Mouse (Mus musculus) adrenal gland, postnatal 10 days (tissue): ENCODE data around the gene Fam217a. TPM values are rescaled to one million over a fixed set of nuclear protein-coding genes. Genes with fewer than 3 reads are reported as not detected.
"Not testable (repeated sequence)": the region's sequence is repeated elsewhere in the genome, so short reads cannot be mapped to it uniquely, and the experiment has no call there.

Source experiments
- DNase-seq: peaks from one replicate; pipeline ENCODE4 v3.0.0; 2021; ENCODE audit warnings: mixed read lengths
- long read RNA-seq, 2 experiments: library from polyadenylated mRNA; stranded (forward); transcript quantifications; one replicate each; pipeline ENCODE4 v2.0.0; 2021
- total RNA-seq, 2 experiments: library from RNA; stranded (reverse); gene quantifications; 2 replicates each; pipeline ENCODE4 v1.2.3; 2021

Gene Fam217a
- total RNA-seq: under 1 TPM; 0.57 to 0.79 TPM
- long read RNA-seq, experiment 1: 0 reads
- long read RNA-seq, experiment 2, partial matches to known transcripts: 0 of 1 reads
- long read RNA-seq, experiment 2, other reads (novel, unspliced or antisense): 1 of 1 reads

- no peak for DNase-seq
Observed at GRCm38 (mm10) chr13:34924210-34924609, at the start of gene Fam217a, which contains the start of gene 4933417A18Rik. Fam217a (minus strand) TSS chr13:34924310. 4933417A18Rik (plus strand) TSS chr13:34924409.

- DNase-seq: no peak
Observed at GRCm38 (mm10) chr13:34973770-34974169, 49.7 kb upstream of the Fam217a start.

- DNase-seq: no peak
Observed at GRCm38 (mm10) chr13:34973149-34973548, 49.0 kb upstream of the Fam217a start.

DNA sequence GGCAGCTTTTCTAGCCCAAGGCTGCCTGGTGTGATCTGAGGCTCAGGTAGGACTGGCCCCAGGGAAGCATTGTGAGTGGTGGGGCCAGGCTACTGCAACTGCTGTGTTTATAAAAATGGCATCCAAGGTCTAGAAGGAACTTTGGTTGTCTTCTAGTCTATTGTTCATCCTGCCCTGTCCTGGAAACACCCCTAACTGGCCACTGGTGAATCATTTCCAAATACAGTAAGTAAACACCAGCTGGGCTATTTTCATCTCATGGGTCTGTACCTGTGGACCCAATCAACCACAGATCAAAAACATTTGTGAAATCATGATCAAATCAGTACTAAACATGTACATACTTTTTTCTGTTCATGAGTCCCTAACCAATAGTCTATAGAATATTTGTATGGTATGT lies 48.3 kb upstream of the Fam217a start:
- DNase-seq: not testable (repeated sequence)

GRCm38 (mm10) chr13:34965647-34966046 lies 41.5 kb upstream of the Fam217a start:
- DNase-seq: not testable (repeated sequence)

DNA sequence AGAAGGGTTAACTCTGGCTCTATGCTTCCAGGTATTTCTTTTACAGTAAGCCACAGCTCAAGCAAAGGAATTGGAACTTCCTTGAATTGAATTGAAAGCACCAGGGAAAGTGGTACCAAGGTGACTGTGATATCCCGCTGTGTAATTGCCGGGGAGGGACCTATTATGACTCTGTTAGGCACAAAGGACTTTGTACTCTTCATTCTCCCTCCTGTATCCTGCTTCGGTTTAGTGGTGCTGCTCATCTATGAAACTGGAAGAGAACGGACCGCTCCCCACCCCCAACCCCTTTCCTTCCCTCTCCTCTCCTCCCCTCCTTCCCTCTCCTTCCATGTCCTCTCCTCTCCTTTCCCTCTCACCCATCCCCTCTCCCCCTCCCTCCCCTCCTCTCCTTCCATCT lies 40.8 kb upstream of the Fam217a start:
- DNase-seq: no peak

- DNase-seq: peak; percentile 6
Observed at GRCm38 (mm10) chr13:34964419-34964818, 40.3 kb upstream of the Fam217a start.

DNA sequence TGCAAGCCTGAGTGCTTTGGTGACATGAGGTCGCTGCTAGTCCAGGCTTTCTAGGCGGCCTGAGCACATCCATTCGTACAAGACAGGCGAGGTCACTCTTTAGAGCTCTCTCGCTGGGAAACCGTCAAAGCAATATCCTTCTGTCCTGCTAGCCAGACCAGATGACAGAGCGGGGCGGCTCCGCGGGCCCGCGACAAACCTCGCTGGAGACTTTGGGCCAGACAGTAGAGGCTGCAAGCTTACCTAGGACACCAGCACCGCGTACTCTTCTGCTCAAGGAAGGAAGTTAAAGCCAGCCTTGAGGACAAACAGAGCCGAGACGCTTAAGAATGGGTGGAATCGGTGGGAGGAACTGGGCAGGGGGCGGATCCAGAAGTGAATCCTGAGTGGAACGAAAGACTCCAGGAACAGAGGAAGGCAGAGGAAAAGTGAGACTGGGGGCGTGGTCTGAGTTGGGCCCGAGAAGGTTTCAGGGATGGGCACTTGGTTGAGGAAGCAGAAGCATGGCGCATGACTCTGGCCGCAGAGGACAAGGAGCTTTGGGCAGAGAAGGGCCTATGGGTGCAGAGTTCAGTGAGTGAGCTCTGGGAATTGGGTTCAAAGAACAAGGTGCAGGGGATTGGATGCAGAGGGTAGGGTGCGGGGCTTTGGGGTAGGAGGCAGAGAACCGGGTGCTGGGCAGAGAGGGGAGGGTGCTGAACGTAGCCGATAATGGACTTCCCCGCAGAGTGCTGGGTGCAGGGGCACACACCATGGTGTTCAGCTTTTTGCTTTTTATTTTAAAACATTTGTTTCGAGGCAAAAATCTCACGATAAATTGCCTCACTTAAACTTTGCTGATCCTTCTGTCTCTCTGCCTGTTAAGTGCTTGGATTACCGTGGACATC lies 39.6 kb upstream of the Fam217a start, which contains the start of gene Eci3:
Gene Eci3, minus strand, starts transcription at position 300 of the 887 bp plus-strand sequence.
- DNase-seq: peak; percentile 53

GRCm38 (mm10) chr13:34960996-34961770 lies 37.1 kb upstream of the Fam217a start:
- no peak for DNase-seq

- not testable (repeated sequence) for DNase-seq
Observed at GRCm38 (mm10) chr13:34958158-34958557, 34.0 kb upstream of the Fam217a start.

DNA sequence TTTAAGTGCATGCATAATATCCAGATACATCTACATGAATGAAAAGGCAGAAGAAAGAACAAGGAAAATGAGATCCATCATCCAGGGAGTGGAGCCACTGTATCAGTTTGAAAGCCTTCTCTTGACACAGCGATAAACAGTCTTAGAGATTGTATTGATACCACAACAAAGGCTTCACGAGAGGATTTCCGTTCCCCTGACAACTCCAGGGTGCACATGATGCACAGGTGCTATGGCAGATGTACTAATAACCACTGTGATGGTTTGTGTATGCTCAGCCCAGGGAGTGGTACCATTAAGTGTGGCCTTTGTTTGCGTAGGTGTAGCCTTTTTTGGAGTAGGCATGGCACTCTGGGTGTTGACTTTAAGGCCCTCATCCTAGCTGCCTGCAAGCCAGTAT lies 32.8 kb upstream of the Fam217a start:
- no peak for DNase-seq

DNA sequence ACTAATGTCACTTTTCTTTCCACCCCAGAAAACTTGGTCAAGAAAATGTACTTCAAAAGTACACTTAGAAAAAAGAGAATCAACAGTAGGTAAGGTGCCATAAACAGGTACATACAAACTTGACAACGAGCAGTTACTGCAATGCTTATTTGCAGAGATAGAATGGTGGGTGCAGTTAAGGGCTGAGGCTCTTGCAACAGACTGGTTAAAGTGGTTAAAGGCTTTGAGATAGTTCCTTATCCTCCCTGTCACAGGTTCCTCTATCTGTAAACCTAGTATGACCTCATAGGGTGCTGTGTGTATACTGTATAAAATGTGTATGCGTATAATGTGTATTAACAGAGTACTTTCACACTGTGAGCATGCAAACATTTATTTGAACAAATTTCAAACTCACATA lies 27.3 kb upstream of the Fam217a start:
- not testable (repeated sequence) for DNase-seq

DNA sequence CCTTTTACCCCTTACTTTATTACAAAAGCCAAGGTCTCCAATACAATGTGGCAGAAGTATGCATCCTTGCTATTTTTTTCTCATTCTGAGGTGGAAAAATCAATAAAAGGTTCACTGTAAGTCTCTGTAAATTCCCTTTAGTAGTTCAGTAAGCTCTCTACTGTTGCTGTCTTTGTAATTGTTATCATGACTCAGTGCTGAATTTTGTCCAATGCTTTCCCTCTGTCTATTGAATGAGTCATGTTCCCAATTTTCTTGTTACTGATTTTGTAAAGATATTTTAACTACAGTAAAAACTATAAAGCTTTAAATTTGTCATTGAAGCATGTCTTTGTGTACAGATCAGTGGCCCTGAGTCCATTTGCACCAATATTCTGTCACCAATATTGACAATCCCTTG lies 18.3 kb upstream of the Fam217a start:
- DNase-seq: no peak

GRCm38 (mm10) chr13:34934931-34935644 lies 11.0 kb upstream of the Fam217a start:
- no peak for DNase-seq

- peak; percentile 35 for DNase-seq
Observed at GRCm38 (mm10) chr13:34916520-34917167, 7.5 kb downstream of the Fam217a start.

DNA sequence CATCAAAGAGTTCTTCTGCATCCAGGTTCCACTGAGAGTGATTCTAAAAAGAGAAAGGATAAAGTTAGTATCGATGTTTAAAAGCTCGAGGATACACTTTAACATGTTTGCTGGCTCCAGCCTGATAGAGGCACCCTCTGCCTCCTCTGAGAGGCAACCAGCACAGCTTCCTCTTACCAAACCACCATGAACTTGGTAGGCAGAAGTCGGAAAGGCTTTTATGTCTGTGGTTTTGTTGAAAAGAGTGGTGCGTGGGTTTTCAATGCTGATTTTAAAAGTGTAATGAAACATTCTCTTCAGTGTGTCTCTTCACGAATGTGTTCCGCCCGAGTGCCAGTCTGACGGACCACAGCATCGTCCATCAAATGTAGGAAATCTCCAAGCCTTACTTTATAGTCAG lies 9.5 kb downstream of the Fam217a start:
- no peak for DNase-seq

- no peak for DNase-seq
Observed at GRCm38 (mm10) chr13:34892871-34893270, 31.2 kb downstream of the Fam217a start.

GRCm38 (mm10) chr13:34876481-34876880 lies 47.6 kb downstream of the Fam217a start:
- DNase-seq: no peak

DNA sequence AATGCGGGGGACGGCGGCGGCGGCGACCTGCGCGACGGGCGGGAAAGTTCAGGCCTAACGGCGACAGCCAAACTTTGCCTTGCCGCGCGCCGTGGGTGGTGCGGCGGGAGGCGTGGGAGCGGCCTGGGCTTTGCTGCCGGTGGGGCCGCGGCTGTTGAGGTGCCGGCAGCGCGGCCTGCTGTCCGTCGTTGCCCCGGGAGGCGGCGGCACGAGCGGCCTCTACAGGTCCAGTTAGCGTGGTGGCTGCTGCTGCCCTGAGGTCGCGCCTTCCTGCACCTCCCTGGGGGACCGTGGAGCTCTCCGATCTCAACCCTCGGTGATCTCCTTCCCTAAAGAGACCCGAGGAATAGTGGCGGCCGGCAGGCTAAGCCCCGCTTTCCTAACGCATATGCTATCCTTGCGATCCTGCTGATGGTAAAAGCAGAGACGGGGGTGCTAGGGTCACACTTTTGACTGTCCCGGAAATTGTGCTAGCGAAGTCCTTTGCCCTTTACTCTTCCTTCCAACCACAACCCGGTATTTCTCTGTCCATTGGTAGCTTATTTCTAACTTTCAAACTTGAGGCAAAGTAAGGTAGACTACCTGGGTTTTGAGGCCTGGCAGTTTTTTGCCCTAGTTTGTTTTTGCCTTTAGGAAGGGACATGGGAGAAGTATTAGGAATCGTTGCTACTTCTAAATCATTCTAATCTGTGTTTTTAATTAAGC lies 48.2 kb downstream of the Fam217a start:
- DNase-seq: peak; percentile 76

DNA sequence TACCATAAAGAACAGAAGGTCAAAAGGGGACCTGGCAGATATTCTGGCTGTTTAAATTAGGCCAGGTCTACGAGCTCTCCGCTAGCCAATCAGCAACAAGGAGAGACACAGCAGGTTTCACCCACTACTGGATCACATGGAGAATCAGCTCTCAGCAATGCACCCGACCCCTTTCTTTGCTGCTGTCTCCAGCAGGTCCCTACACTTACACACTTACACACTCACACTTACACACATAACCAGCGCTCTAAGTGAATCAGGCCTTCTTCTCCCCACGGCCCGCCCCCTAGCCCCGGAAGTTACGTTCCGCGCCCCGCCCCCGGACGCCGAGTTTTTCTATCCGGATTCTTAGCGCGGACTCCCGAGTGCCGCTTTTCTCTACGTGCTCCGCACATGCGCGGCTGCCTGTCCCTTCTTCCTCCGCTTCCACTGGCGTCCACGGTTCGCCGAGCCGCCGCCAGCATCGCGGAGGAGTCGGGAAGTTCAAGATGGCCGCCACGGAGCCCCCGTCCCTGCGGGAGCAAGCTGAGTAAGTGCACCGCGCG lies 48.9 kb downstream of the Fam217a start, which contains the start of gene Prpf4b:
Gene Prpf4b, plus strand, starts transcription at position 137 of the 545 bp plus-strand sequence.
- peak; percentile 97 for DNase-seq
